Mouse (Mus musculus) midbrain, embryonic 11.5 days (tissue): ENCODE measurements around the gene Rmnd1. TPM values are rescaled to one million over a fixed set of nuclear protein-coding genes. Genes with fewer than 3 reads are reported as not detected.

Source experiments
- ATAC-seq: fragments of 200-750 bp; cut with Nextera tagmentation; 2 replicates; pipeline ENCODE4 v1.8.0; 2017; ENCODE audit warnings: moderate TSS enrichment, moderate library complexity; ENCODE audit not compliant: low FRiP score
- DNase-seq: peaks from one replicate; pipeline ENCODE4 v3.0.0; 2015; ENCODE audit warnings: low spot score; ENCODE audit errors: missing footprints
- H3K27ac ChIP-seq: fragments of 300-500 bp; sonication (generic); 2 replicates; pipeline ENCODE4 v1.5.1; 2014; ENCODE audit warnings: low read depth, low read length
- H3K27me3 ChIP-seq: fragments of 300-500 bp; sonication (generic); 2 replicates; pipeline ENCODE4 v1.6.1; 2014; ENCODE audit warnings: mild to moderate bottlenecking, low read length, moderate library complexity, mixed read lengths; ENCODE audit not compliant: control insufficient read depth, insufficient read depth
- H3K36me3 ChIP-seq: fragments of 300-500 bp; sonication (generic); 2 replicates; pipeline ENCODE4 v1.6.1; 2014; ENCODE audit warnings: mild to moderate bottlenecking, low read length, moderate library complexity, mixed read lengths; ENCODE audit not compliant: control insufficient read depth, insufficient read depth
- H3K4me1 ChIP-seq: fragments of 300-500 bp; sonication (generic); 2 replicates; pipeline ENCODE4 v1.6.1; 2014; ENCODE audit warnings: low read length; ENCODE audit not compliant: control insufficient read depth, insufficient read depth
- H3K4me2 ChIP-seq: fragments of 300-500 bp; sonication (generic); 2 replicates; pipeline ENCODE4 v1.6.1; 2014; ENCODE audit warnings: mild to moderate bottlenecking, moderate library complexity
- H3K4me3 ChIP-seq: fragments of 300-500 bp; sonication (generic); 2 replicates; pipeline ENCODE4 v1.5.1; 2014; ENCODE audit warnings: low read depth, low read length
- H3K9ac ChIP-seq: fragments of 300-500 bp; sonication (generic); 2 replicates; pipeline ENCODE4 v1.6.1; 2014; ENCODE audit warnings: low read length
- H3K9me3 ChIP-seq: fragments of 300-500 bp; sonication (generic); 2 replicates; pipeline ENCODE4 v1.6.1; 2016; ENCODE audit warnings: low read length; ENCODE audit not compliant: control insufficient read depth
- WGBS: fragments of 180-500 bp; shearing (Covaris S2); extraction: QIAGEN DNeasy Blood & Tissue Kit; methylation state at CpG from one replicate; pipeline ENCODE4 v1.1.7; 2014; 5-methylcytosine and 5-hydroxymethylcytosine counted together
- polyA plus RNA-seq: library from polyadenylated mRNA; unstranded; fragments of >200 nt; fragmentation: Nextera tagmentation; extraction: Ambion mirVana; gene quantifications from 2 replicates; pipeline ENCODE4 v1.2.1, GENCODE M21; 2014

Gene Rmnd1
- polyA plus RNA-seq, 1 experiment from 2014 or later = 46.7 TPM

- DNase-seq = no peak
Observed at GRCm38 (mm10) chr10:4354371-4355260, 77.6 kb downstream of the Rmnd1 start.

More at GRCm38 (mm10) chr10:4354371-4355260, 77.6 kb downstream of the Rmnd1 start:
- no peaks in the 10 kb centered on the region for H3K36me3 ChIP-seq
- no peaks in the 10 kb centered on the region for H3K9me3 ChIP-seq
- no peaks in the 10 kb centered on the region for H3K4me1 ChIP-seq
- H3K27ac ChIP-seq = no peak overlapping the region
- H3K9ac ChIP-seq = no peak overlapping the region
- no peak overlapping the region for H3K4me2 ChIP-seq
- 92% methylated on average over 38 of the region's 38 CpGs for WGBS
- no peak overlapping the region for H3K4me3 ChIP-seq
- no peaks in the 10 kb centered on the region for H3K27me3 ChIP-seq
- no peak for ATAC-seq

Other genes starting within 250 kb of the Rmnd1 start
- gene Akap12, start 166.0 kb downstream of the Rmnd1 start, polyA plus RNA-seq = 42.1 and 44.1 TPM in 2 replicates
- 24.0 and 25.6 TPM in 2 replicates for gene Zbtb2, start 44.3 kb downstream of the Rmnd1 start, polyA plus RNA-seq
- 27.7 and 30.5 TPM in 2 replicates for gene Armt1, start 79 bp upstream of the Rmnd1 start, polyA plus RNA-seq
- 0.10 and 0.11 TPM in 2 replicates for gene Ccdc170, start 50.1 kb upstream of the Rmnd1 start, polyA plus RNA-seq
- gene Esr1, start 179.2 kb upstream of the Rmnd1 start, polyA plus RNA-seq = 0.03 and 0.12 TPM in 2 replicates